Mouse (Mus musculus) thymus, adult 18-20 months (tissue): ENCODE data around the gene Epha4.

Experiments used
- DNase-seq, 2 experiments: peaks; one replicate each; pipeline ENCODE4 v3.0.0; 2022; ENCODE audit warnings: mixed read lengths in 2 of 2

Gene Epha4

DNA sequence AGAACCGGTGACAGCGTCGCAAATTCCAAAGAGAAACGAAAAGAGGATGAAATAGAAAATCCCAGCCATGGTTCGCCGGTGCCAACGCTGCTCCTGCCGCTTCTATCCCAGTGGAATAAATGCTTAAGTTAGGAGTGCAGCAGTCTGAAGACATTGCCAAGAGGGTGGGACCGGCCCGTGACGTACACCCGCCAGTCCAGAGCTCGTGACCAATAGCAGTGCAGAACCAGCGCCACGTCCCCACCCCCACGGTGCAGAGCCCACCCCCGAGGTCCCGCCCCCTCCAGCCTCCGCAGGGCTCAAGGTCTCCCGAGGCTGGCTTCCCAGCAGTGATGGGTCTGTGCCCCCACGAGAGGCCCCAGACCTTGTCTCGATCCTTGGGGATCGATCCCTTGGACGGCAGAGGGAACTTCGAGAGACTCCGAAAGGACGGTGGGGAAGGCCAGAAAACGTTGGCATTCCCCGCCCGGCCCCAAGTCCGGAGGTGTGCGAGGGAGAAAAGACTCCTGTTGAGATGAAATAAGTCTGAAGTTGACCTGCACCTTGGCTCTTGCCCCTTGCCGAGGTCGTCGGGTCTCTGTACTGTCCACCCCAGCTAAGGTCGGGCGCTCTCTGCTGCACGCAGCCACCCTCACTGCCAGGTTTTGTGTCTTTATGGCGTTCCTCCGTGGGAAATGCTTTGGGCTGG lies at the start of gene Epha4:
Epha4 (minus strand) TSS at position 126 of the 688 bp plus-strand sequence.
- peak in 1 of 2 experiments; percentile 14 for DNase-seq

DNA sequence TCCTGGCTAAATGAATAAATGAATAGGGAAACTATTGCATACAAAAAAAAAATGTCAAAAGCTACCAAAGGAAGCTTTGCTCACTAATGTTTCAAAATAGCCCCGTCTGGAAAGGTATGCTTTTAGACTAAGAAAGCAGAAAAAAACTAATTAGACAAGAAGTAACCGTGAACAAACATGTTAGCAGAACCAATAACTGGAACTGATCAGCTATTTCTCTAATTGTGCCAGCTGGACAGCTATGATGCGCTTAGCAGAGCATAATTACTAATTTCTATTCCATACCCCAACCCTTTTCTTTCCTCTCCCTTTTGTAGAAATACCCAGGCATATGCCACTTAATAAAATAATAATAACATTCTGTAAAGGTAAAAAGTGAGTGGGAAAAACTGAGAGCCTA lies 41.3 kb upstream of the Epha4 start:
- no peak for DNase-seq

DNA sequence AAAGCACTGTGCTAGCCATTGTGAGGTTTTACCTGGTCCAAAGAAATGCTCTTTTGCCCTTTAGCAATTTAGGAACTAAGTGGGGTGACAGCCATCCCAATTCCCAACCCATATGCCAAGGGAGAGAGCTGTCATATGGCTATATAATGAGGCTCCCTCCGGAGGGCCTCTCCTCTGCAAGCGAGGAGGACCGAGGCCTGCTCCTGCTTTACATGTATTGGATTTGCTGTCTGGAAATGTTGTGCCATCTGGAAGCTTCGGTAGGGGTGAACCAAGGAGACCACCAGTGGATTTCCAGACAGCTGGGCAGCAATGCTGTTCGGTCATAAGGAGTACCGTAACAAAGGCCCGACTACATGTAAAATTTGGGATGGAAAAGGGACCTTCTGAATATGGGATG lies 37.0 kb upstream of the Epha4 start:
- no peak for DNase-seq

DNA sequence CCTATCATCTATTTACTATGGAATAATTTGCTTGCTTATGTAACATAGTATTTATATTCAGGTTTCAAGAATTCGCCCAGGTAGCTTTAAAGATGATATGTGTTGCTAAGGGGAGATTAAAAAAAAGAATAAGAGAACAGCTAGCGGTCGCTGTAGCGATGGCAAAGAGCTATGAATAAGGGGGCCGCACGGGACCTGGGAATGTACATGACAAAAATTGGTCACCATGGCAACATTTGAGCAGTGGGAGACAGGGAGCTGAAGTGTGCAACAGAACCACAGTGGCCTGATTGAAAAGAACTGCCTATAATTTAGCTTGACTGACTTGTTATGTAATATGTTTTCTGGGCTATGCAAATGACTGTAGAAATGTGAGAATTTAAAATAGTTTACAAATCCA lies 30.8 kb upstream of the Epha4 start:
- DNase-seq, result no peak

DNA sequence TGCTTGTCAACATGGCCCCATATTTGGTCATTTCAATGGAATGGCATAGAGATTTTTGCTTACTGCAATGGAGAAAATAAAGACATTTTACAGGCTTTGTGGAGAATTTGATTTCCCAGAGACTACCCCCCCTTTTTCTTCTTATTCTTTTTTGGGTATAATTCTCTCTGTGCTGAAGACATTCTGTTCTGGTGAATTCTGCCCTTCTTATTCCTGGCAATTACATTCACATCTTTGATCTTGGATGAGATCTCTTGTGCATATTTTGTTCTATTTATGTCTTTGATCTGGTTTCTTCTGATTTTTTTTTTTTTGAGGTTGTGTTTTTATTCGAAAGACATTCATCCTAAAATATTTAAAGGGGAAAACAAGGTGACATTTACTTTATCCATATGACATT lies 30.1 kb upstream of the Epha4 start:
- no peak for DNase-seq

DNA sequence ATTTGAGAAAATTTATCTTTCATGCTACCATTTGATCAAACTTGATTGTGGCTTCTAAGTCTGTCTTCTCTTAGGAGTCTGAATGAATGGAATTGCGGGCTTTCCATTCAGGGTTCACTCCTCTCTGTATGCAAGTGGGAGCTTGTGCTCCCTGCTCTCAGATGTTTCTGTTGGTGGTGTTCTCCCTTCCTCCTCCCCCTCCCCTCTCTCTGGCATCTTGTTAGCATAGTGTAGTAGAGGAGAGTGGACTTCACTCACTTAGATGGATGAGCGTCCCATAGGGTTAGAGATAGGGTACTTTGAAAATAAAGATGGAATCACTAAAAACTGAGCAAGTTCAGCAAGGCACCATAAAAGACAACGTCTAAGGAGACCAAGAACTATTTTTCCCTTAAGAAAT lies 29.4 kb upstream of the Epha4 start:
- no peak for DNase-seq

DNA sequence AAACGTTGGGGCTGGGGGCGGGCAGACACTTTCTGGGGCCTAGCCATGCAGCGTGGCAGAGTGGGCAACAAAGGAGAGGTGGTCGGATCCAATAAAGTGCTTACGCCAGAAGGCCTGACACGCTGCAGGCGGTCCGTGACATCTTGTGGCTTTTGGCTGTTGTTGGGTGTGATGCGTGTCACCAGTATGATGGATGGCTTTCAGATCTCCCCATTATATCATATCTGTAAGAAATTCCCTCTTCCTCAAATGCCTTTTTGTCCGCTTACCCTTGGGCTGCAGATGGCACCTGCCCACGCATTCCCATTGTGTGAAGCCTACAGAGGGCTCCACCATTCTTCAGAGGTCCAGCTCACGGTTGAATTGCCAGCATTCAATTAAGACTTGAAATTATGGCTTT lies 25.1 kb upstream of the Epha4 start:
- no peak for DNase-seq

DNA sequence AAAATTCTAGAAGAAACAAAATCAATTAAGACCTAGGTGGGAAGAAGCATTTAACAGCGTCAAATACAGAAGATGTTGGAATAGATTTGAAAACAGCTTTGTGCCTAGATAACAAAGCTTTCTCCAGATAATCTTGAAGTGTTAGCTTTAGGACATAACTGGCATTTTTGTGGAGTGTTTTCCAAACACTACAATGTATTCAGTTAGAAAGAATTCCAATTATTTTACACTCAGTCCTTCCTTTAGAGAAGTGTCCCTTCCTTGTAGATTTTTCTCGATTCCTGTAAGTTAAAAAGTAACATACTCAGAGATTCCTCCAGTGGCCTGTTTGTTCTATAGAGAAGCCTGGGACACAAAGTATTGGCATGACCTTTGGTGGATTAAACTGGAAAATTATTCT lies 23.7 kb upstream of the Epha4 start:
- DNase-seq, result no peak

DNA sequence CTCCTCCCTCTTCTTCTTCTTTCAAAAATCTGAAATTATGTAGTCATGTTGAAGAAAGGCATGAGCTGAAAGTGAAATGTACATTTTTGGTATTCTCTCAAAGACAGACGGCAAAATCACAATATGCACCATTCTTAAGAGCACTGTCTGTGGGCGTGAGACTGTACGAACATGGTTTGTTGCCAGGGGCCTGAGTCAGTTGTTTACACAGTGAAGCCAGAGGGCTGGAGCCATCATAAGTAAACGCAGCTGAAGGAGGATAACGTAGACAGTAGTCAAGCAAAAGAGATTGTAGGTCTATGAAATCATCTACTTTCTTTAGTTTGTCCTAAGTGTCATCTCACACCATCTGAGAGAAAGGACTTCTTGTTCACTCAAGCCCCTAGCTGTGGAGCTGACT lies 21.0 kb upstream of the Epha4 start:
- DNase-seq, result no peak

DNA sequence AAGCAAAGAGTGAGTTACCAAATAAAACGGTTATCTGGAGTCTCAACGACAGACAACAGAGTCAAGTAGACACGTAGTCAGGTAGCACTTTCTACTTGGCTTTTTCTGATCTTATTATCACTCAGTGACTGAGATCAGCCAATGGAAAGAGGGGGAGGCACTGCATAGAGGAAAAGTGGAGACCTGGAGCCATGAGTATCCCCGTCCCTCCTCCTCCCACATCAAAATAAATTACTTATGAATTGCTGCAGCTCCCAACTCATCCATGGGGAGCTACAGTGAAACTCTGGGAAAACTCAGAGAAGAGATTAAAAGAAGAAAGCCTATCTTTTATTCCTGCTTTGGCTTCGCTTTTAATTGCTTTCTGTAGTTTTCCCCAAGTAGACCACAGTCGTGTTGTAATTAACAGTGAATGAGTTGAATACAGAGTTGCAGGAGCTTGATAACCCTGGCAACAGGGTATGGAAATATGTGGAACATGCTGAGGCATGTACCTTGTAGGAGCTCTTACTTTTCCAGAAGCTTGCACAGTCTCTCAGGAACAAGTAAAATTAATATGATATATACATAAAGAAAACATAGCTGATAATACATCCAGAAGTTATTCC lies 17.8 kb upstream of the Epha4 start:
- DNase-seq, result no peak

DNA sequence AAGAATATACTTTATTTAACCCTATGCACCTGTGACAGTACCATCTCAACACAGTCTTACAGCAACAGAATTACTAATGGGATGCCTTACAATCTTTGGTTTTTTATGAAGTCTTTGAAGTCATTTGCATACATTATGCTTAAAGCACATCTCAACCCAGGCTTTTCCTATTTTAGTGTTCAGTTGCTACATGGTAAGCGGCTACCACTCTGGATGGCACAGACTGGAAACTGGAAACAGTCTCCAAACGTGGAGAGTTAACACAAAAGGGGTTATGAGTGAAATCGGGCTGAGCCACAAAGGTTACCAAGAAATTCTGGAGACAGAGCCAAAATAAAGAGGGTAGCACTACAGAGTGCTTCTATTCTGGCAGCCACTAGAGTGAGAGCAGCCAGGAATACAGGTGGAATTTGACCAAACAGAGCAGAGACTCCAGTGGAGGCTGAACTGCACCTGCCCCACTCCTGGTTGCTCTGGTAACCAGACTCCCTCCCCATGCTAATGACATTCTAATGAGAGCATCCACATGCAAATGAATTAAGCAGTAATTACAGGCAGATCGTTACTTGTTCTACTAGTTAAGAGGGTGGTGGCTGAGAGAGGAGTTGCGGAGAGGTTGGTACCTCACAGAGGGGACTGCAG lies 17.2 kb upstream of the Epha4 start:
- DNase-seq, result no peak

DNA sequence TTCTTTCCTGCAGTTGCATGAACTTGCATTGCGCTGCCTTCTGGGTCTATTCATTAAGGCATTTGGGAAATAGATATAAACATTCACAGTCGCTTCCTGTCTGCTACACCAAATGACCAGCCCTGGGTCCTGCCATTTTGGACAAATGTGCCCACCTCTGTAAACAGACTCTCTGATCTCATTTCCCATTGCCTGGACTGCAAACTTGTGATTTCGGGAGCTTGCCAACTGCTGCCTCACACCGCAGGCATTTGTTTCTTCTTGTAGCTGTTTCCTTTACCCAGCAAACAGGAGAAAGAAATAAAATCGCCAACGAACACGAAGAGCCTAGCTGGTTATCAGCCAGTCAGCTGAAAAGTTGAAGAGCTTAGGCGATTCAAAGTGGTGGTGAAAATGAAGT lies 10.2 kb upstream of the Epha4 start:
- no peak for DNase-seq

DNA sequence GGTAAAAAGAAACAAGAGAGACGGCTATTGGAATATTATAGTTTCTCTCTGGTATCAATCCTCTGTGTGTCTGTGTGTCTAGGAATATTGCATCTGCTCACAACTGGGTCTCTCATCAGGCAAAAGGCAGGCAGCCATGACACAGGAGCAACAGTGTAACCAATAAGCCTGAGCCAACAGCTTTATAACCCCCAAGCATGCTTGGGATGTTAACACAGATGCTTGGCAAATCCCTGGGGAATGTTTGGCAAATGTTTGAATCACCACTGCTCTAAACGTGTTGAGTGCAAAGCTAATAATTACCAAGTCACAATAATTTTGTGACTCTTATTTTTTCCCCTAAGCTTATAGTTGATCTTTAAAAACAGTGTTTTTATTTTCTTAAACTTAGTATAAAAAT lies 8.5 kb upstream of the Epha4 start:
- no peak for DNase-seq

DNA sequence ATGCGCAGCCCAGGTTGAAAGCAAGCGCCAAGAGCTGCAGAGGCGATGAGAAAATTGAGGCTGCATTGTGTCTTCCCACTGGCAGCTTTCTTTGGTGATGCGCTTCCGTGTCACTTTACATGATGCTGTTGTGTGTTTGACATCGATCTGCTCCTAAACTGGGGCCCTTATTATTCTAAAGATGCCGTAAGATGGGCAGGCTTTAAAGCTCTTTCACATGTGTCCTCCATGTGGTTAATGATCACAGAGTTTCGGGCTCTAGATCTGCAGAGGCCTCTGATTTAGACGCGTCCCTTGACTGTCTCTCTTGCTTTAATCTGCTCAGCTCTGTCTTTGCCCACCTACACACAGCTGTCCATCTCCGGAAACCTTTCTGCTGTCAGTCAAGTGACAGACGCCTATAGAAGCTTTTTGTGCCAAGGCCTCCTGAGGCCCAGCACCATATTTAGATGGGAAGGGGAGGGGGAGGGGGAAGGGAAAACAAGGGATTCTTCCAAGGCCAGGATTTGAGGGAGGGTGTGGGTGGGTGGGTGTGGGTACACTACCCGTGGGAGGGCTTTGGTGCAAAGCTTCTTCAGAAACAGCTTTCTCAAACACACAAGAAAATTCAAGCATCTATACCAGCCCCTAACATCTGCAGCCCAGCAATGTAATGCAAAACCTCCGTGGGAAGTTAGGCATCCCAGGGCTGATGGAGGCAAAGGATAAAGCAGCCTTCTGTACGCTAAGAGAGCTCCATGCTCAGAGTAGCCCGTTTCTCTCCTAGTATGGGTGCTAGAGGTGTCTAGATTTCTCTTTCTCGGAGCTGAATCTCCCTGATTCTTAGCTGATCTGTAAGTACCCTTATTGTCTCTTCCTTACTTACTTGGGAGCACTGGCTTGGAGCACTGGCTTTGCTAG lies 7.0 kb upstream of the Epha4 start:
- no peak for DNase-seq

DNA sequence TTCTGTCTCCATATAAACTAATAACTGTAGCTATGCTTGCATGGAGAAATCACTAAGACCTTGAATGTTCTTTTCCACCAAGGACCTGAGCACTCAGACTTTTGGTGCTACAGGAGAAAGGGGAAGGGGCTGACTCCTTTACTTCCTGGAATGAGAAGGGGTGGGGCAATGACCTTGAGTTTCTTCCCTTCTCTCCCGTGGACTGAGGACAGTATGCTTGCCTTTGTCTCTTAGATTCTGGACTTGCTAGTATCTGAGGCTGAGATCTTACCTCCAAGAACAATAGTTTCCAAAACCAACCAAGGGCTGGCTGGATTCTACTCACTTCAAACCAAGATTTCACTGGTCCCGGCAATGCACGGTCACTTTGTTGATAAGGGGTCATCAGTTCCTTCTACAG lies 3.8 kb upstream of the Epha4 start:
- DNase-seq, result no peak

DNA sequence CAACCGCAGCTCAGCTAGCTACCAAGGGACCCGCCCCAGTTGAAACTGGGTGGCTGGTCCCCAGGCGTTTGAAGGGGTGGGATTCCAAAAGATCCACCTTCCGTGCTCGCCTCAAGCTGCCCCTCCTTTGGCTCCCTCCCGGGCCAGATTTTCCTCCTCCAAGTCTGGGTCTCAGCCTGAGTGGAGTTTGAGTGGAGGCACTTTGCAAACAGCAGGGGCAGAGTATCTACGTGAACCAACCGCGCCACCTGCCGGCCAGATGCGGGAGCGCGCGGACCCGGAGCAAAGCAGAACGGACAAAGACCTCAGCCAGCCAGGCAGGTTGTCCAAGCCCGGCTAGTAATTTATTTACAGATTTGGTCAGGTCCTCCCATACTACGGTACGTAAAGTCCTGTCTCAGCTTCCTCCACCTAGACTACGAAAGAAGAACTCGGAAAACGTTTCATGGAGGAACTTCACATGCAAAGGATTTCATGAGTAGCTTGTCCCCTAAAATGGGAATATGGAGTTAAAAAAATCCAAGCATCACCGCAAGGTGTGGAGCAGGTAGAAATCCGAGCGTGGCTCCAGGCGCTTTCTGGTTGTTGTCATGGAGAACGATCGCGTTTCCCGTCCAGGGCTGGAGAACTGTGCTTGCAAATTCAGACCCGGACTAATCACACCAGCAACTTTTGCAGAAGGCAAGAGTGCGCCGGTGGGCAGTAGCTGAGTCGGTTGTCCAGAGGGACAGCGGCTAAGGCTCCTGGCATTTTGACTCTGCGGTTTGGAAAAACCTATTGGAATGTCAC lies 1.5 kb upstream of the Epha4 start:
- DNase-seq, result peak; percentile 26 to 27

DNA sequence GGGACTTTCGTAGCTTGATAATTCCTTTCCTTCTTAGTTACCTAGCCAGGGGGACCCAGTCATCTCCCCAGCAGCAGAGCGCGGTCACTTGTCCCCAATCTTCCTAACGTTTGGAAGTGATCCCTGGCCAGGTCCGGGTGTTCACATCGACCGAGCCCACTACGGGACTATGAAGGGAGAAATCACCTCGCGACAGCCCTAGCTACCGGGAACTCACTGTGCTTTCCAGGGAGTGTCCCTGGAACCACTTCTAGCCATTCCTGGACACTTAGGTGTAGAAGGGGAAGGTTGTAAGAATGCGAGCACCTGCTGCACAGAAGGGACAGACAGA lies 728 bp upstream of the Epha4 start:
- no peak for DNase-seq

DNA sequence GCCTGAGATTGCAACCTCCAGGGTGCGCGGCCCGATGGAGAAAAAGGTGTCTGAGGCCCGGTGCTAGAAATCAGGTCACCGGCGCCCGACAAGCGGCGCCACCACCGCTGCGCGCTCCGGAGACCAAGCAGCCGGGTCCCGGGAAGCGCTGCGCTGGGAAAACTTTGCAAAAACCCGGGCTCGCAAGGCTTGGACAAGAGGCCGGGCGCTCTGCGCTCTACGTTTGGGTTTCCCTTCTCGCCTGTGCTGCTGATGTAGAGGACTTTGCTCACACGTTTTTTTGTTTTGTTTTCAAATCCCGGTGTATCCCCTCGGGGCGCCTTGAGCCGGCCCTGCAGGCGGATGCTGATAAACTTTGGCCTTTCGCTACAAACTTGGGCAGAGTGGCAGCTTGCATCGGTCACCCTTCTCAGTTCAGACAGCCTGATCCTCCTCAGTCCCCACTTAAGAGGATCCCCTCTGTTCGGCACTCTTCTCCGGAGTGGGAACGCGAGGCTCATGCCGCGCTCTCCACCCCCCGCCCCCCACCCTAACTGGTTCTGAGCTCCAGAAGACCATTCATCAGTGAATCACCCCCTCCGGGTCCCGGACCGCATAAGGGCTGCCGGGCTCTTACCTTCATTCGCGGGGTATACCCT lies 444 bp downstream of the Epha4 start:
- DNase-seq, result no peak

DNA sequence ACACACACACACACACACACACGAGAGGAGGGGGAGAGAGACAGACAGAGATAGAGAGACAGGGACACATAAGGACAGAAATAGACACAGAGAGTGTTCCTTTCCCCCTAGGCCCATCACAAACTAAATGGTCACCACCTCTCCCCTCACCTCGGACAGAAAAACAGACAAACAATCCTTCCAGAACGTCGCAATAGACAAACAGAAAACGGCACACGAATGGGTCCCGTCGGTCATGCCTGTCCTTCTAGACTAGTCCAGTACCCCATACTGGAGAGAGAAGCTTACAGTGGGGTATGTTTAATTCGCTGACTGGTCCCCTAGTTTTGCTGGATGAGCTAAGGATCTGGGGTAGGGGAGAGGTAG lies 946 bp downstream of the Epha4 start:
- DNase-seq, result no peak

DNA sequence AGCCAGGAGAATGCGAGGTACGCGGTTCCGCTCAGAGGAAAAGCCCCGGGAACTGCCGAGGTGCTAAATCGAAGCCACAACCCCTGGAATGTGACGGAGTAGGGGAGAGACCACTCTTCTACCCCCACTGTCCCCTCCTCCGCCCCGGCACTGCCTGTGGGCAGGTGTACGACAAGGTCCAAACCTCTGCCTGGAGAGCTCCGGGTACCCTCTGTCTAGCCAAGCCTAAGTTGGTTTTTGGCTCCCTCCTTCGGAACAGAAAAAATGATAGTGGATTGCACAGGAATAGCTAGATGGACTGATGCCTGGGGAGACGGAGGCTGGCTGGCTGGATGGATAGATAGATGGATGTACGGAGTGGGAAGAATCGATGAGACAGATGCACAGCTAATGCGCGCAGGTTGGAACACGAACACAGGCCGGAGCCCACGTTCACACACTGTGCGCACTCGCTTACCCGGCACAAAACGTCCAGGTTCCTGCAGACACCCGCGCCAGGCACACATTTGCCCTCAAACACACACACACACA lies 1.4 kb downstream of the Epha4 start:
- DNase-seq, result no peak

DNA sequence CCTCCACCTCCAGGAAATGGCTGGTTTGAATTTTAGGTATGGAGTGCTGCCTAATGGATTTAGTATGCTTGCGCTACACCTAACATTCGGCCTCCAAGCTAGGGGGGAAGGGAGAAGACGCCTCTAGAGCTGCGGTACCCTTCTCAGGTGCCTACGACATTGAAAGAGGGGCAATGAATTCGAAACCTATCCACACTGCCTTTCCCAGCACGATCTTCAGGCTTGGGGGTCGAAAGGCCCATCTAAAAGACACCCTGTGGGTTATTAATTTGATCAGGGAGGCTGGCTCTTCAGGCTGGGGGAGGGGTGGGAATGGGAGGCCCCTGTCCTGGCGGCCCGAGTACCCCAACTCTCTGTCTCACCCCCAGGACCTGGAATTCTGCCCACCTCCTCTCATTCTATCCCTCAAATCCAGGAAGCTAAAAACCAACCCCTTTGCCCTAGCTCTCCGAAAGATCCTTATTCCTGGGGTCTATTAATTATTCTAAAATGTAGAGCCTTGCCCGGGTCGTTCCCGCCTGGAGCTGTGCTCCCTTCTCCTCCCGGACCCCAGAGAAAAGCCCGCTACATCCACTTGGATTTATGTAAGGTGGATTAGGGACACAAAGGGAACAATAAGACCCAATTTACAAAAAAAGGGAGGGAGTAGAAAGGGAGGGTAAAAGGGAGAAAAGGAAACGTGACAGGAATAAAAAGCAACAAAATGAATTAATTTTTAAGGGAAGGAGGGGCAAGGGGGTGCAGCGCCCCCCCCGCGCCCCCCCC lies 2.3 kb downstream of the Epha4 start:
- no peak for DNase-seq
